Mouse (Mus musculus): ENCODE data around the gene Tenm2. TPM values are rescaled to one million over a fixed set of nuclear protein-coding genes. Genes with fewer than 3 reads are reported as not detected.

Gene Tenm2
- polyA plus RNA-seq, 2 experiments from 2014 or later = 0.05 TPM; not detected in 1

DNA sequence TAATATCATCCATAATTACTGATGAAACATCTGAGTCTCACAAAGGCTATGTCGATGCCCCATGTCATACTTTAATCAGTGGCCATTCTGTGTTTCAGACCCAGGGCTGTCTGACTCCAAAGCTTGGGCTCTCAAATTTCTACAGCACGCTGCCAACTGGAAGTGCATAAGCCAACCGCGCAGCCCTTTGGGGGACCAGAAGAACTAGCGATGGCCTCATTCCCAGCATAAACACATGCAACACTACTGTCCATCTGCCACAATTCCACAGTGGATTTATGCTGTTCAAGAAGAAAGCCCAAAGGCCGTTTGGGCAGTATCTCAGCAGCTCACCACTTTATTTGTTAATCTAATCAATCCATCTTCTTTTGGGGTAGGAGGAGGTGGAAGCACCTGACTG is 678.4 kb downstream of the Tenm2 start:
- no peak for ATAC-seq

DNA sequence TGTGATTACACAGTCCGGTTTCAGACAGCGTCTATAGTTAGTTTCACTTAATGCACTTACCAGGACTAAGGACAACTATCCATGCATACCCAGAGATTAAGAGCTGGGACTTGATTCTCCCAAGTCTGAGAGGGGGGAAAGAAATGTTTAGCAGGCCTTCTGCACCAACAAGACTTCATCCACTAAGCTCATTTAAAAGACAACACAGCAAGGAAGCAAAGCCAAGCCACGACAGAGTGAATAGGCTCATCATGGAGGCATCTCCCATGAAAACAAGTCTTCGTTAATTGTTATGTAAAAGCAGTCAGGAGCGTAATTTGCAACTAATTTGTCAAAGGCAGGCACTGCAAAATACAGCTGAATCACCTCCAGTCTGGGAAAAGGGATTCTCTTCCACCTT is 682.5 kb downstream of the Tenm2 start:
- no peak for ATAC-seq

- no peak for ATAC-seq
Observed at GRCm38 (mm10) chr11:36550649-36551048, 685.1 kb downstream of the Tenm2 start.

DNA sequence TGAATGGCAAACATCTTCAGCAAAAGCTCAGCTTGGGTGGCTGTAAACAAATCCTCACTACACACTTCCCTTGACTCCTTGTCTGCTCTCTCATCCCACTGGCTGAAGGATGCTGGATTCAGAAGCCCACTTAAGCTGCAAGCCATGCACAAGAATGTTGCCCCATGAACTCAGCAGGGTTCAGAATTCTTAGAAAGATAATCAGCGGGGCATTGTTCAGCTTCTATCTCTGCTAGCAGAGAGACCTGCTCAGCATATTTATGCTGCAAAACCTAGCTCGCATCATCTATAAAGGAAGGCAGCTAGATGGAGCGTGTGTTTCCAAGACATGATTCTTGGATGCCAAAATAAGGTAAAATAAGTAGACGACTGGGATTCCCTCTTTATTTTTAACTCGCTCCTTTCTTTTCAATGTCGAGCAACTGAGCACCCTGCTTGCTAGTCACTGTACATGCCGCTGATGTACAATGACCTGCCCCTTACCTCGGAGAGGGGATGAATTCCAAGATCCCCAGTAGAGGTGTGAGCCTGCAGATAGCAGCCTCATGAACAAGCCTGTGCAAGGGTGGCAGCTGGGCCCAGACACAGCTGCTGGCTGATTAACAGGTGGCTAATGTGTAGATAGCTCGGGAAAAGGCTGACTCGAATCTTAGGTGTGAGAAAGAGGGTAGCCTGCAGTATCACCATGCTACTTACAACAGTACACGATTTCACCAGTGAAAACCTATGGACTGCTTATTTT is 686.2 kb downstream of the Tenm2 start:
- ATAC-seq = no peak

DNA sequence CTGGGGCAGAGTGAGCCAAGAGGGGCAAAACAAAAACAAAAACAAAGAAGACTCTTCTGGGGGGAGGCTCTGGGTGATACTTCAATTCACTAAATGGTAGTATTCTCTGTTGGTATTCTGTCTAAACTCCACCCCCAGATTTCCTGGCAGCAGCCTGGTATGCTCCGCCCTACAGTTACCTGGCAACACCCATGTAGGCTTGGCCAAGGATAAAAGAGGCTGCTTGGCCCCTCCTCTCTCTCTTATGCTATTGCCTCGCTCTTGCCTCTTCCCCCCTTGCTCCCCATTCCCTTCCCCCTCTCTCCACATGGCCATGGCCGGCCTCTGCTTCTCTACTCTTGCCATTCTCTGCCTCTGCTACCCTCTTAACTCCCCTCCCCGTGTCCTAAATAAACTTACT is 687.6 kb downstream of the Tenm2 start:
- ATAC-seq = no peak

DNA sequence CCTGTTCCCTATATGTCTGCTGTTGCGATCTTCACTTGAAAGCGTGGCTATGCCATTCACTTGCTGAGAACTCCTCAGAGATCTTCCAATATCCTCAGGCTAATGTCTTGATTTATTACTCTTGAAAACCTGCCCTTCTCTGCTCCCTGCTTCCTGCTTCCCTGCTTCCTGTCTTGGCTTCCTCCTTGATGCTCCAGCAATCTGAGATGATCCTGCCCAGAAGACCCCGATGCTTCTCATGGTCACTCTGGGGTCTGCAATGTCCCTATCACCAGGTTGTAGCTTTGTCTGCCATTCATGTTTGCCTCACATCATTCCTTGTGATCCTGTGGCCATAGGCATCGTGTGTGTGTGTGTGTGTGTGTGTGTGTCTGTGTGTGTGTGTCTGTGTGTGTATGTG is 697.6 kb downstream of the Tenm2 start:
- no peak for ATAC-seq

GRCm38 (mm10) chr11:36537573-36538133 is 698.1 kb downstream of the Tenm2 start:
- ATAC-seq = no peak

GRCm38 (mm10) chr11:36535591-36535990 is 700.2 kb downstream of the Tenm2 start:
- ATAC-seq = no peak

DNA sequence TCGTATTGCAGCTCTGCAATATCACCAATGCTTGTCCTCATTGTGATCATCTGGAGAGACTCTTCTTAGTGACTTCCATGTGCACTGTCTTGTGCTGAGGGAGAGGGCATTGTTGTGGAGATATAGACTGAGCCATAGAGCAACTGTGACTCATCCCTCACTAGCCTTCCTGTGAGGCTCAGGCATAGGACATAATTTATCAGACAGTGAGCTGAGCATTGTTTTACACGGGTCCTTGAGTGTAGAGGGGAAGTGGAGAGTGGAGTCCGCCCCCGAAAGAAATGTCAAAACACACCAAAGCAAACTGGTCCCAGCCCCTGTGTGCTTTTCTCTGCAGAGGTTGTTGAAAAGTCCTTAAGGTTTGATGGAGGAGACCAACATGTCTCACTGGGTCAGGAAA is 704.1 kb downstream of the Tenm2 start:
- no peak for ATAC-seq

DNA sequence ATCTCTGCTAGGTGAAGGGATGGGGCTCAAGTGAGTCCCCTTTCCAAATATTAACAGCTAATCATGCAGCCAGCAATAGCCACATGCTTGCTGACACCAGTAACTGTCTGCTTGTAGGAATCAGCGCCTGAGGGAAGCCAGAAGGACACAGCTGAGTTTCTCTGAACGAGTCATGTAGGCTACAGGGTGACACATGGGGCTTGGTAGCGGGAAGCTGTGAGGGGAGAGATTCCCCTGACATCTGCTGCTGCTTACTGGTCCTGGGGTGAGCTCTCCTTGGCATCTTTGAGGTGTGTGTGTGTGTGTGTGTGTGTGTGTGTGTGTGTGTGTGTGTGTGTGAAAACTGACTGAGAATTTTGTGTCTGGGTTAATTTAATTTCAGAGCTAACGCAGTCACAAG is 708.3 kb downstream of the Tenm2 start:
- no peak for ATAC-seq

- ATAC-seq = no peak
Observed at GRCm38 (mm10) chr11:36526381-36526780, 709.4 kb downstream of the Tenm2 start.

DNA sequence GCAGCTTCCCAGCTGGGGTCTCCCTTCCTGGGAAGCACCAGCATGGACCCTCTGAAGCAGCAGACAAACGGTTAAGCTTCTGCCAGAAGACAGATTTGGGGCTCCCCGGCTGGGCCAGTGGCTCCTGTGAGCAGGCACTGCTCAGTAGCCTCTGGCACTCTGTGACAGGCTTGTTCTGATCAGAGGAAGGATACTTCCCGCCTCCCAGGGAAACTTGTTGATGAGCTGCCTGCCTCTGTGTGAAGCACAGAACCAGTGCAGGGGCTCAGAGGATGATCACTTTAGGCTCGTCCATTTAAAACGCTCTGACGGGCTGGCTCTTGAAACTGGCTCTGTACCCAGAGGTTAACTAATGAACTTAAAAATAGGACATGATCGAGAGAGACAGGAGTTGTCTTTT is 723.3 kb downstream of the Tenm2 start:
- ATAC-seq = no peak

DNA sequence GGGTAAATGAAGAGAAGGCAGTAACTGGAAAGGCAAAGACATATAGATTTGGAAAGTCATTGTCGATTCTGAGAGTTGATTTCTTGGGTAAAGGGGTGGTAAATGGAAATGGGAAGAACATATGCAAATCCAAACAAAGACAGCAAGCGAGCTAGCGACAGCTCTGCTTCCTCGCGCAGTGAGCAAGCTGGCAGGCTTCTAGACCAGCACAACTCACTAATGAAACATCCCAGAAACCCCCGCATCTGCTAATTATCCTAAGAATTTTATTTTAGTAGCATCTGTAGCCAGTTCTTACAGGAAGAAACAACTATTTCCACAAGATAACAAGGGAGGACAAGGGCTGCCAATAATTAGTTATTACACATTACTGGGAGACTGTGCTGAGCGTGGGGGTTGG is 727.5 kb downstream of the Tenm2 start:
- ATAC-seq = no peak

DNA sequence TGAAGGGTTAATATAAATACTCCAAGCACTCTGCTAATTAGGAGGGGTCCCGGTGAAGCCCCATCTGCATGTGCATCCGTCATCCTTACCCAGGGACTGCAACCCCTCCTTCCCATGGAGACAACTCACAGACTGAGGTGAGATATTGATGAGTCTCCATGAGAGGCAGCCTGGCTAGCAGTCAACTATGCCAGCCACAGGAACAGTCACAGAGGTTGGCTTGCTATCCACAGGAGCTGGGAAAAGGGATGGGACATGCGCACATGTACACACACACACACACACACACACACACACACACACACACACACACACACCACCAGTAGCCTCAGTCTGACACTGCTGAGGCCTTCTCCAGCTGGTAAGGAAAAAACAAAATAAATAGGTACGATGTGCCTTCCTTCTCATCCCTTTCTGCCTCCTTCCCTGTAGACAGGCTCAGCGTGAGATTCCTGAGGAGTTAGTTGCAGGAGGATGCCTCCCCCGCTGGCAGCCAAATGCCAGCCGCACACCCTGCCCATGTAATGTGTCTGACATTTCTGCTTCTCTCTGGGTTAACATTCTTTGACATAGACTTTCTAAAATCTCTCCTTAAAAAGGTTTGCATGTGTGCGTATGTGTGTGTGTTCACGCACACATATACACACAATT is 740.7 kb downstream of the Tenm2 start:
- no peak for ATAC-seq

GRCm38 (mm10) chr11:36492274-36492673 is 743.5 kb downstream of the Tenm2 start:
- no peak for ATAC-seq

- no peak for ATAC-seq
Observed at GRCm38 (mm10) chr11:36490085-36490484, 745.7 kb downstream of the Tenm2 start.

DNA sequence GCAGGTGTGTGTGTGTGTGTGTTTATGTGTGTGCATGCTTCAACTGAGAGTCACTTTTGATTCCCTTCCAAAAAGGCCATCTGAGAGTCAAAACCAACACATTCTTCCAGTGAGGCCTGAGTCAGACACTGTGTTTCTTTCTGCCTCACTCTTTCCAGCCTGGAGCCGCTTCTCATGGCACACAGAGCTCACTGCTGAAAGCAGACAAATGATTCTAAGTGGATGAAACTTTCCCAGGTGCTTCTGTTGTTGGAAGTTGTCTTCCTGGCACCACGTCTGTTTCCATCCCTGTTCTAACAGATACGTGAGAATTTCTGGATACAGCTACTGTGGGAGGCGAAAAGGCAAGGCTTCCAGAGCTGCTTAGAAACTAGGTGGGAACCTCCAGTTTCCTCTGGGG is 747.1 kb downstream of the Tenm2 start:
- no peak for ATAC-seq

- ATAC-seq = no peak
Observed at GRCm38 (mm10) chr11:36486092-36486491, 749.7 kb downstream of the Tenm2 start.

- ATAC-seq = no peak
Observed at GRCm38 (mm10) chr11:36484466-36485069, 751.2 kb downstream of the Tenm2 start.

DNA sequence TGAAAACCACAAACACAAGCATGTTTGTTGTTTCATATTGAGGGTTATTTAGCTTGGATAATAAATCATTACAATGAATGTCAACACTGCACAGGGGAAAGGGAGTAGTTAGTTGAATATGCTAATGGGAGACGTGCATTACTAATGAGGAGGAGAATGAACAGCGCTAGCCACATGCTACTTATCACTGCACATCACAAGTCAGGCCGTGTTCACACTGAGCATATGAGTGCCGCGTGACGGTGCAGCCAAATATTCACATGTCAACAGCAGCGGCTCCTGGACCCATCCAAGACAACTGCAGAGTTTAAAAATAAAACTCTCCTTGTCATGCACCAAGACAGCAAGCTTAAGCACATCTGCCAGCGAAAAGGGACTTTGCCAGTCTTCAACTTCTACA is 753.6 kb downstream of the Tenm2 start:
- no peak for ATAC-seq

- ATAC-seq = no peak
Observed at GRCm38 (mm10) chr11:36481524-36481923, 754.2 kb downstream of the Tenm2 start.

DNA sequence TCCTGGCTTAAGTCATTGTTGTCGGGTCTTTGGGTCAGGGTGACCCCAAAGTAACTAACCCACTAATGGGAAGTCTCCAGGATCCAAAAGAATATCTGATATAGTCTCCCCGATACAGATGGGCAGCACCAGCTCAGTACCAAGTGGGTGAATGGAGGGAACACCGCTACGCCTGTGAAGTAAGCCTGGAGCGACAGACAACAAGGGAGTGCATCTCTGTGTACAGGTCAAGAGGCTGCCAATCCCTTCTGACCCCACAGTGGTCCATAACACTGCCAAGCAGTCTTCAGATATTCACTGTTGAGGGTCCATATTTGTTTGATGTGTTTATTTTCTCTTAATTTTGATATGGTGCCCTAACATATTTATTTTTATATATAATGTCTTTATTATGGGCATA is 754.7 kb downstream of the Tenm2 start:
- no peak for ATAC-seq

GRCm38 (mm10) chr11:36469811-36470551 is 765.8 kb downstream of the Tenm2 start:
- no peak for ATAC-seq

Data from CD4-positive, CD25-positive, alpha-beta regulatory T cell, adult 4 months (primary cell).